Mouse (Mus musculus): ENCODE results near the gene Olfr1276.

Olfr1276 gene

GRCm38 (mm10) chr2:111254216-111254615, at the start of gene Olfr1276:
Gene Olfr1276, plus strand, starts transcription at chr2:111254516.
- DNase-seq (ENCODE audit: extremely low read depth, low read depth) = no peak

GRCm38 (mm10) chr2:111229502-111229901, 24.8 kb upstream of the Olfr1276 start, which contains the start of gene 4930430A15Rik:
Gene 4930430A15Rik, minus strand, starts transcription at chr2:111229602.
- no peak for DNase-seq (ENCODE audit: extremely low read depth, low read depth)

GRCm38 (mm10) chr2:111235186-111235585, 19.1 kb upstream of the Olfr1276 start, which contains the start of gene Olfr1275:
Gene Olfr1275, minus strand, starts transcription at chr2:111235286.
- DNase-seq (ENCODE audit: extremely low read depth, low read depth) = no peak

- no peak for DNase-seq (ENCODE audit: extremely low read depth, low read depth)
These were observed 19.7 kb downstream of the Olfr1276 start, which contains the start of gene Olfr1277 for GRCm38 (mm10) chr2:111274006-111274405. Gene Olfr1277, minus strand, starts transcription at chr2:111274106.

GRCm38 (mm10) chr2:111289836-111290235, 35.5 kb downstream of the Olfr1276 start, which contains the start of gene Olfr1278:
Gene Olfr1278, plus strand, starts transcription at chr2:111290136.
- DNase-seq (ENCODE audit: extremely low read depth, low read depth) = no peak

GRCm38 (mm10) chr2:111298541-111298940, 44.2 kb downstream of the Olfr1276 start:
- no peak for DNase-seq (ENCODE audit: extremely low read depth, low read depth)

- DNase-seq (ENCODE audit: extremely low read depth, low read depth) = no peak
These were observed 46.1 kb downstream of the Olfr1276 start, which contains the start of gene Olfr1279 for GRCm38 (mm10) chr2:111300374-111300773. Gene Olfr1279, plus strand, starts transcription at chr2:111300635.

Measured in MEL-GATA-1-ER (cell line).